Mouse (Mus musculus): ENCODE measurements around the gene Prkg1. TPM values are rescaled to one million over a fixed set of nuclear protein-coding genes. Genes with fewer than 3 reads are reported as not detected.

Prkg1 gene
- polyA plus RNA-seq, 1 experiment, result 5.9 TPM

- Histone ChIP-seq H3K4me1 (ENCODE audit: control insufficient read depth, insufficient read depth, low read length) (peaks cover 8% of the 10 kb centered on the region), H3K4me3 (ENCODE audit: insufficient read depth, low read length) (peak overlapping the region; percentile 65), H3K27ac (ENCODE audit: insufficient read depth, low read length) (no peak overlapping the region)
- TF ChIP-seq CTCF (IDR thresholded peaks at IDR 0.05; ENCODE audit: extremely low read depth, insufficient read depth, low read length) (no peak), POLR2A (IDR thresholded peaks at IDR 0.05; ENCODE audit: extremely low read depth, insufficient read depth, low read length) (no peak)
Observed at GRCm38 (mm10) chr19:31082226-31082625, 682.6 kb downstream of the Prkg1 start.

- no peak for TF ChIP-seq CTCF (IDR thresholded peaks at IDR 0.05; ENCODE audit: extremely low read depth, insufficient read depth, low read length)
- no peak for TF ChIP-seq POLR2A (IDR thresholded peaks at IDR 0.05; ENCODE audit: extremely low read depth, insufficient read depth, low read length)
- H3K4me1 ChIP-seq (ENCODE audit: control insufficient read depth, insufficient read depth, low read length), result 0 out of 2 replicates have a peak, but pooled peaks cover 1% of the 10 kb centered on the region
Observed at GRCm38 (mm10) chr19:31078241-31078640, 686.6 kb downstream of the Prkg1 start.

GRCm38 (mm10) chr19:31076106-31076505, 688.7 kb downstream of the Prkg1 start:
- H3K4me1 ChIP-seq (ENCODE audit: control insufficient read depth, insufficient read depth, low read length), result 0 out of 2 replicates have a peak, but pooled peaks cover 1% of the 10 kb centered on the region
- H3K4me3 ChIP-seq (ENCODE audit: insufficient read depth, low read length), result no peak overlapping the region
- TF ChIP-seq POLR2A (IDR thresholded peaks at IDR 0.05; ENCODE audit: extremely low read depth, insufficient read depth, low read length), result no peak
- no peak overlapping the region for H3K27ac ChIP-seq (ENCODE audit: insufficient read depth, low read length)

More at GRCm38 (mm10) chr19:31078241-31078640, 686.6 kb downstream of the Prkg1 start:
- Histone ChIP-seq H3K27ac (ENCODE audit: insufficient read depth, low read length) (no peak overlapping the region), H3K4me3 (ENCODE audit: insufficient read depth, low read length) (no peak overlapping the region)

GRCm38 (mm10) chr19:31074717-31075063, 690.1 kb downstream of the Prkg1 start:
- TF ChIP-seq CTCF (IDR thresholded peaks at IDR 0.05; ENCODE audit: extremely low read depth, insufficient read depth, low read length), result no peak
- no peak for TF ChIP-seq POLR2A (IDR thresholded peaks at IDR 0.05; ENCODE audit: extremely low read depth, insufficient read depth, low read length)
- Histone ChIP-seq H3K4me3 (ENCODE audit: insufficient read depth, low read length) (no peak overlapping the region), H3K27ac (ENCODE audit: insufficient read depth, low read length) (no peak overlapping the region), H3K4me1 (ENCODE audit: control insufficient read depth, insufficient read depth, low read length) (0 out of 2 replicates have a peak, but pooled peaks cover 1% of the 10 kb centered on the region)

GRCm38 (mm10) chr19:31073959-31074716, 690.7 kb downstream of the Prkg1 start:
- no peak for TF ChIP-seq POLR2A (IDR thresholded peaks at IDR 0.05; ENCODE audit: extremely low read depth, insufficient read depth, low read length)
- TF ChIP-seq CTCF (IDR thresholded peaks at IDR 0.05; ENCODE audit: extremely low read depth, insufficient read depth, low read length), result no peak

GRCm38 (mm10) chr19:31065206-31065781, 699.5 kb downstream of the Prkg1 start:
- H3K4me1 ChIP-seq (ENCODE audit: control insufficient read depth, insufficient read depth, low read length), result no peaks in the 10 kb centered on the region
- H3K4me3 ChIP-seq (ENCODE audit: insufficient read depth, low read length), result no peak overlapping the region
- TF ChIP-seq POLR2A (IDR thresholded peaks at IDR 0.05; ENCODE audit: extremely low read depth, insufficient read depth, low read length), result no peak
- H3K27ac ChIP-seq (ENCODE audit: insufficient read depth, low read length), result no peak overlapping the region

More at GRCm38 (mm10) chr19:31073959-31074716, 690.7 kb downstream of the Prkg1 start:
- no peak overlapping the region for H3K4me3 ChIP-seq (ENCODE audit: insufficient read depth, low read length)
- H3K4me1 ChIP-seq (ENCODE audit: control insufficient read depth, insufficient read depth, low read length), result 0 out of 2 replicates have a peak, but pooled peaks cover 1% of the 10 kb centered on the region
- no peak overlapping the region for H3K27ac ChIP-seq (ENCODE audit: insufficient read depth, low read length)

GRCm38 (mm10) chr19:31064740-31065139, 700.1 kb downstream of the Prkg1 start:
- Histone ChIP-seq H3K4me1 (ENCODE audit: control insufficient read depth, insufficient read depth, low read length) (no peaks in the 10 kb centered on the region), H3K27ac (ENCODE audit: insufficient read depth, low read length) (no peak overlapping the region), H3K4me3 (ENCODE audit: insufficient read depth, low read length) (no peak overlapping the region)
- TF ChIP-seq CTCF (IDR thresholded peaks at IDR 0.05; ENCODE audit: extremely low read depth, insufficient read depth, low read length) (no peak), POLR2A (IDR thresholded peaks at IDR 0.05; ENCODE audit: extremely low read depth, insufficient read depth, low read length) (no peak)

GRCm38 (mm10) chr19:31046601-31047000, 718.2 kb downstream of the Prkg1 start:
- peak; percentile 8; the same call in 1 of the 2 replicates for TF ChIP-seq CTCF (IDR thresholded peaks at IDR 0.05; ENCODE audit: extremely low read depth, insufficient read depth, low read length)
- TF ChIP-seq POLR2A (IDR thresholded peaks at IDR 0.05; ENCODE audit: extremely low read depth, insufficient read depth, low read length), result no peak
- Histone ChIP-seq H3K27ac (ENCODE audit: insufficient read depth, low read length) (no peak overlapping the region), H3K4me1 (ENCODE audit: control insufficient read depth, insufficient read depth, low read length) (no peaks in the 10 kb centered on the region; the same call in 1 of the 2 replicates), H3K4me3 (ENCODE audit: insufficient read depth, low read length) (no peak overlapping the region)

GRCm38 (mm10) chr19:31040948-31041847, 723.6 kb downstream of the Prkg1 start:
- Histone ChIP-seq H3K4me3 (ENCODE audit: insufficient read depth, low read length) (no peak overlapping the region), H3K4me1 (ENCODE audit: control insufficient read depth, insufficient read depth, low read length) (no peaks in the 10 kb centered on the region; the same call in 1 of the 2 replicates), H3K27ac (ENCODE audit: insufficient read depth, low read length) (no peak overlapping the region)
- no peak for TF ChIP-seq CTCF (IDR thresholded peaks at IDR 0.05; ENCODE audit: extremely low read depth, insufficient read depth, low read length)
- no peak for TF ChIP-seq POLR2A (IDR thresholded peaks at IDR 0.05; ENCODE audit: extremely low read depth, insufficient read depth, low read length)
